Mouse (Mus musculus) Patski (cell line): Measurements from ENCODE around the gene Syk. TPM values are rescaled to one million over a fixed set of nuclear protein-coding genes. Genes with fewer than 3 reads are reported as not detected.

Source experiments
- ATAC-seq: fragments of 100-300 bp; one replicate; pipeline ENCODE4 v1.8.0; 2021
- CTCF ChIA-PET: fragments of 350-600 bp; sonication (Branson Sonifier 250); formaldehyde crosslinking; loops from one replicate; lab custom pipeline; 2022; ENCODE audit warnings: inconsistent platforms; lab: Charles Lee
- POLR2A ChIA-PET: fragments of 350-600 bp; sonication (Branson Sonifier 250); formaldehyde crosslinking; loops from one replicate; lab custom pipeline; 2022; ENCODE audit warnings: antibody characterized with exemption, inconsistent platforms; lab: Charles Lee
- DNase-seq: peaks from one replicate; pipeline ENCODE4 v3.0.0-alpha.2; 2011; ENCODE audit warnings: low read depth, low spot score
- H3K27me3 ChIP-seq: fragments of 371-371 bp; one replicate; pipeline ENCODE4 v1.5.1; 2021
- CTCF ChIP-seq: fragments of 100-300 bp; IDR thresholded peaks from one replicate; pipeline ENCODE4 v1.5.1; 2021
- in situ Hi-C: fragments of 300-500 bp; cut with MboI; formaldehyde crosslinking; loops from 3 replicates; pipeline ENCODE4 v1.11.1; 2018; ENCODE audit warnings: low pct_unique_long_range_greater_than_20kb, mixed read lengths
- polyA plus RNA-seq: library from polyadenylated mRNA; unstranded; gene quantifications from one replicate; pipeline ENCODE4 v1.2.3, GENCODE M21; 2021

The Syk gene
- polyA plus RNA-seq, 1 experiment from 2014 or later, result not detected

DNA sequence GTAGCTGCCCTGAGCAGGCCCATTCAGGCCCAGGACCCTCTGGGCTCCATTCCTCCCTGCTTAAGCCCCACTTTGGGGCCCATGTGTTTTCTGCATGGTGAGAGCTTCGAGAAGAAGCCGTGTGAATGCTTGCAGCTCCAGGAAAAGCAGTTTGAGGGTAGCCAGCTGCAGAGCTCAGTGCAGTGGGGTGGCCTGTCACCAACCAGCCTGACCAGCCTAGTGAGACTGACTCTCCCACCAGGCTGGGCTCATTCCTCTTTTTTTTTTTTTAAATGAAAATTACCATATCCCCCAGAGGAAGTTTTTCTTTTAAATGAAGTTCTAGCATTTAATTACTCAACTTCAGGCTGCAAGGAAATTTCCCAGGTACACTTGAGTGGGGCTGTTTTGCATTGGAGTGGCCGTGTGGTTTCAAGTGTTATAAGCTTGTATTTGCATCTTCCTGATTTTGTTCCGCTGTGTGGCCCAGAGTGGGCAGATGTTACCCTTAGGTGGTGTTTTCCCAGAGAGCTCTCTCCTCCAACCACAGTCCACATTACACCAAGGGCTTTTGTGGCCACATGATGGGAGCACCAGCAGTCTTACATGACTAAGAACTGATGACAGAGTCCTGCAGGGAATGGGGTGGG, 17.2 kb downstream of the Syk start:
- ChIA-PET POLR2A (no interaction called here), CTCF (no interaction called here)
- TF ChIP-seq CTCF, result no peak
- H3K27me3 ChIP-seq, result peaks cover 5% of the 10 kb centered on the region
- no peak for ATAC-seq
- no peak for DNase-seq
- in situ Hi-C loops, result no loop called here

GRCm38 (mm10) chr13:52602752-52603151, 19.8 kb downstream of the Syk start:
- DNase-seq (no peak), ATAC-seq (no peak)
- POLR2A ChIA-PET, result no interaction called here
- CTCF ChIA-PET, result no interaction called here
- in situ Hi-C loops, result no loop called here
- H3K27me3 ChIP-seq, result peaks cover 5% of the 10 kb centered on the region
- TF ChIP-seq CTCF, result no peak

- DNase-seq, result no peak
- ChIA-PET POLR2A (no interaction called here), CTCF (no interaction called here)
- TF ChIP-seq CTCF, result no peak
- in situ Hi-C loops, result no loop called here
- ATAC-seq, result no peak
- H3K27me3 ChIP-seq, result peaks cover 9% of the 10 kb centered on the region
Measured at GRCm38 (mm10) chr13:52603704-52604349, 20.9 kb downstream of the Syk start.

DNA sequence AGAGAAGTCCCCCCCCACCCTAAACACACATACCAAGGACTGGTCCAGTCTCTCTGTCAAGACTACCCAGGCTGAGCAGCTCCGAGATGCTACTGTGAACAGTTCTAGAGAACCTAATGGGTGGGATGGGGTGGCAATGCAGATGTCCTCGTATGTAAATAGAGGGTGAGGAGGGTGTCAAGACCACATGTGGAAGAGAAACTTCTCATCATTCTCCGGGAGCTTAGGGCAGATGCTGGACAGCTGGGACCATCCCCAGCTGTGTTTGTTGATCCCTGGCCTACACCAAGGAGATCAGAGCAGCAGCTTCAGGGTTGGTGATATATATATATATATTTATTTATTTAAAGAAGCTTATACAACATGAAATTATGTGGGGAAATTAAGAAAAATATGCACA, 22.0 kb downstream of the Syk start:
- ATAC-seq, result no peak
- peaks cover 9% of the 10 kb centered on the region for H3K27me3 ChIP-seq
- in situ Hi-C loops, result no loop called here
- TF ChIP-seq CTCF, result no peak
- DNase-seq, result no peak
- CTCF ChIA-PET, result no interaction called here
- POLR2A ChIA-PET, result no interaction called here

DNA sequence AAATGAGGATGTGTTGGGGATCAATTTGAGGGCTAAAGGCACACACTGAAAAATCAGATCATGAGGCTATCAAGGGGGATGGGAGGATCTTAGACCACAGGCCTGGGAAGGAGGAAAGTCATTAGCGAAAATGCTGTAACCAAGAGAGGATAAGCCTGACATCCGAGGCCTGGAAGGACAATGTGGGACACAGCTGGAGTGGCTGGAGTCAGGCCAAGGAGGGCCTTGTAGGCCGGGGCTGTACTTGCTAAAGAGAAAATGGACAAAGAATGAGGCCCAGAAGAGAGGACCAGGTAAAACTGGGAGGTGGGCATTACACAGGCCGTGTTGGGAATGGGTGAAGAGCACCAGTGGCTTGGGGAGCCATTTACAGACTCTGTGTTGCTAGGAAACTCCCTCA, 22.9 kb downstream of the Syk start:
- H3K27me3 ChIP-seq, result peaks cover 9% of the 10 kb centered on the region
- CTCF ChIA-PET, result no interaction called here
- in situ Hi-C loops, result no loop called here
- ATAC-seq (no peak), DNase-seq (no peak)
- no peak for TF ChIP-seq CTCF
- POLR2A ChIA-PET, result no interaction called here

GRCm38 (mm10) chr13:52606656-52607275, 23.8 kb downstream of the Syk start:
- CTCF ChIA-PET, result no interaction called here
- ATAC-seq, result no peak
- peaks cover 13% of the 10 kb centered on the region for H3K27me3 ChIP-seq
- POLR2A ChIA-PET, result no interaction called here
- in situ Hi-C loops, result no loop called here
- DNase-seq, result no peak
- TF ChIP-seq CTCF, result no peak

DNA sequence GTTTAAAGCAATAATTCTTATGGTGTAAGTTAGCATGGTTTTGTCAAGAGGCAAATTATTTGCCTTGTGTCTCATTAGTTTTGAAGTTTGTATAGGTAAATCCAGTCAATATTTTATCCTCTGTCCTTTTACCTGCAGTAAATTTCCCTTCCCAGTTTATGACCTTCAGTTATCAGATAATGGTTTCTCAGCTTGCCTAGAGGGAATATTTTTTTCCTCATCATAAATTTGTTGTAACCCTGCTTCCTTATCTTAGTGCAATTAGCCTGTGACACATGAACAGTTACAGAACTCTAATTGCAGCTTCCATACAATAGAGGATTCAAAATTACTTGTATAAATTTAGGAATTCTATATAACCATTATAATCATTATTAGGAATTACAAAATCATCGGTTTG, 25.0 kb downstream of the Syk start:
- DNase-seq (no peak), ATAC-seq (no peak)
- POLR2A ChIA-PET, result no interaction called here
- H3K27me3 ChIP-seq, result peaks cover 19% of the 10 kb centered on the region
- no peak for TF ChIP-seq CTCF
- CTCF ChIA-PET, result no interaction called here
- in situ Hi-C loops, result no loop called here

GRCm38 (mm10) chr13:52610463-52610862, 27.5 kb downstream of the Syk start:
- ChIA-PET POLR2A (no interaction called here), CTCF (no interaction called here)
- H3K27me3 ChIP-seq, result peaks cover 23% of the 10 kb centered on the region
- no peak for TF ChIP-seq CTCF
- in situ Hi-C loops, result no loop called here
- no peak for DNase-seq
- ATAC-seq, result no peak

GRCm38 (mm10) chr13:52613266-52613665, 30.3 kb downstream of the Syk start:
- no peak for TF ChIP-seq CTCF
- ChIA-PET POLR2A (interaction anchor here (0.6 kb wide), 1 partner anchor 1086 kb away, joined by 3 read pairs; no protein-coding TSS in a partner anchor), CTCF (no interaction called here)
- peaks cover 17% of the 10 kb centered on the region for H3K27me3 ChIP-seq
- in situ Hi-C loops, result no loop called here
- DNase-seq (no peak), ATAC-seq (no peak)

- ATAC-seq (no peak), DNase-seq (no peak)
- CTCF ChIA-PET, result interaction anchor here (1.1 kb wide), 1 partner anchor 13 kb away, joined by 3 read pairs; no protein-coding TSS in a partner anchor
- H3K27me3 ChIP-seq, result peaks cover 17% of the 10 kb centered on the region
- TF ChIP-seq CTCF, result no peak
- in situ Hi-C loops, result no loop called here
- POLR2A ChIA-PET, result no interaction called here
Measured at GRCm38 (mm10) chr13:52615085-52615484, 32.1 kb downstream of the Syk start.

GRCm38 (mm10) chr13:52617096-52617714, 34.2 kb downstream of the Syk start:
- in situ Hi-C loops, result no loop called here
- POLR2A ChIA-PET, result no interaction called here
- no peak for TF ChIP-seq CTCF

More at GRCm38 (mm10) chr13:52617096-52617714, 34.2 kb downstream of the Syk start:
- CTCF ChIA-PET, result no interaction called here
- DNase-seq (no peak), ATAC-seq (no peak)
- H3K27me3 ChIP-seq, result peaks cover 9% of the 10 kb centered on the region
